Mouse (Mus musculus) hindbrain, embryonic 12.5 days (tissue): ENCODE measurements around the gene Sema6d. TPM values are rescaled to one million over a fixed set of nuclear protein-coding genes. Genes with fewer than 3 reads are reported as not detected.
"Not testable (repeated sequence)": the region's sequence is repeated elsewhere in the genome, so short reads cannot be mapped to it uniquely, and the experiment has no call there.

Experiments
- ATAC-seq: fragments of 200-750 bp; cut with Nextera tagmentation; 2 replicates; pipeline ENCODE4 v1.8.0; 2017; ENCODE audit warnings: moderate TSS enrichment; ENCODE audit not compliant: low FRiP score
- H3K27ac ChIP-seq: fragments of 300-500 bp; sonication (generic); 2 replicates; pipeline ENCODE4 v1.5.1; 2016; ENCODE audit warnings: mild to moderate bottlenecking
- H3K27me3 ChIP-seq: fragments of 300-500 bp; sonication (generic); 2 replicates; pipeline ENCODE4 v1.6.1; 2016; ENCODE audit warnings: mild to moderate bottlenecking
- H3K36me3 ChIP-seq: fragments of 300-500 bp; sonication (generic); 2 replicates; pipeline ENCODE4 v1.6.1; 2016; ENCODE audit warnings: mild to moderate bottlenecking
- H3K4me1 ChIP-seq: fragments of 300-500 bp; sonication (generic); 2 replicates; pipeline ENCODE4 v1.6.1; 2016
- H3K4me2 ChIP-seq: fragments of 300-500 bp; sonication (generic); replicated peaks from 2 replicates; pipeline ENCODE4 v1.6.1; 2016; ENCODE audit warnings: mild to moderate bottlenecking
- H3K4me3 ChIP-seq: fragments of 300-500 bp; sonication (generic); 2 replicates; pipeline ENCODE4 v1.5.1; 2016; ENCODE audit warnings: mild to moderate bottlenecking
- H3K9ac ChIP-seq: fragments of 300-500 bp; sonication (generic); 2 replicates; pipeline ENCODE4 v1.6.1; 2016; ENCODE audit warnings: mild to moderate bottlenecking, moderate library complexity
- H3K9me3 ChIP-seq: fragments of 300-500 bp; sonication (generic); replicated peaks from 2 replicates; pipeline ENCODE4 v1.6.1; 2016; ENCODE audit warnings: mild to moderate bottlenecking
- WGBS: fragments of 180-500 bp; shearing (Covaris S2); methylation state at CpG from one replicate; pipeline ENCODE4 v1.1.7; 2016; 5-methylcytosine and 5-hydroxymethylcytosine counted together
- polyA plus RNA-seq: library from polyadenylated mRNA; unstranded; fragments of >200 nt; fragmentation: Nextera tagmentation; extraction: Ambion mirVana; gene quantifications from 2 replicates; pipeline ENCODE4 v1.2.1, GENCODE M21; 2016

The Sema6d gene
- polyA plus RNA-seq, 1 experiment from 2014 or later, result 25.5 TPM

DNA sequence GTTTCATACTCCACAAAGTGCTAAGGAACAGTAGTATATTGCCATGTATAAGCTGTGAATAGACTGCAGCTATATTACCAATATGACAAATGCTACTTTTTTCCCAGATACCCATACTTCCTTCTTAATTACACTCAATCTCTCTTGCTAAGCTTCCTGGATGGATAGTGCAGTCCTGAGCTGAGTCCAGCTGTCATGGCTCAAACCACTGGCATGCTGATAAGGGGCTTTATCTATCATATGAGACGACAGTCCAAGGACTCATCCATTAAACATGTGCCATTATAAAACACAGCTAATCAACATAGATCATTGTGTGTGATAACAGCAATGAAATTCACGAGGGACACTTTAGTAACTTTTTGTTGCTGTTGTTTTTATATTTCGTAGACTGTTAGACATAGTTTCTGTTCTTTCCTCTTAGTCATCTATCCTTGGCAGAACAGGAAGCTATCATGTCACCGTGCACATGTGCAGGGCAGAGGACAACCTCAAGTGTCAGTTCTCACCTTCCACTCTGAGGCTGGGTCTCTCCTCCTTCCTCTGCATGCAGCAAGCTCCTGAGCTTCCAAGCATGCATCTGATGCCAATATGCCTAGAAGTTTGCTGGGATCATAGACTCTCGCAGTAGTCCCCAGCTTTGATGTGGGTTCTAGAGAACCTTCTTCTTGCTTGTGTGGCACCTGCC, 232.9 kb downstream of the Sema6d start:
- ATAC-seq, result no peak
- H3K4me3 ChIP-seq, result no peak overlapping the region
- no peak overlapping the region for H3K9ac ChIP-seq
- H3K27ac ChIP-seq, result no peak overlapping the region
- 79% methylated on average over 5 of the region's 5 CpGs for WGBS
- no peaks in the 10 kb centered on the region for H3K27me3 ChIP-seq
- H3K4me2 ChIP-seq, result no peak overlapping the region
- H3K9me3 ChIP-seq, result no peaks in the 10 kb centered on the region
- H3K36me3 ChIP-seq, result no peaks in the 10 kb centered on the region
- H3K4me1 ChIP-seq, result no peaks in the 10 kb centered on the region

DNA sequence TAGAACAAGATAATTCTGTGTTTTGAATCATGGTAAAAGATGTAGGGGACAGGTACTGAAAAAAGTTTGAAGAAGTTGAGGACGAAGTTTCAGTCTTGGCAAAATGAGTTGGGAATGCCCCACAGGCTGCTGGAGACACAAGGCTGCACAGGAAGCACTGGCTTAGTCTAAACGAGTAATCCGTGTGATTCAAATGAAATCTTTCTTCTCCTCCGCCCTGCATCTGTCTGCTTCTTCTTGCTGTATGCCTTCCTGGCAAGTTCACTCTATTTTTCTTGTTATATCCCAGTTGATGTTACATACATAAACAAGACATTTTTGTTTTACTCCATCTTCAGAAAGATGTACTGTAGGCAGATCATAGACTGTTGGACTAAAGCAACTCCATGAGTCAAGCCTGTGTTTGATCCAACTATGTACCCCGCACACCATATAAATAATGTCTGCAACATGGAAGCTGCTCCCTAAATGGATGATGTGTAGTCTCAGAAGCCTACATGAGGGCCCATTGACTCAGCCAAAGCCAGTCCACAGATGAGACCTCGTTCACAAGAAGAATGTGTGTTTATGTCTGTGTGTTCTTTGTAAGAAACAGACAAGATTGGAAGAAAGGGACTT, 234.4 kb downstream of the Sema6d start:
- Histone ChIP-seq H3K4me2 (no peak overlapping the region), H3K27me3 (no peaks in the 10 kb centered on the region), H3K4me3 (no peak overlapping the region), H3K4me1 (no peaks in the 10 kb centered on the region), H3K9me3 (no peaks in the 10 kb centered on the region), H3K9ac (no peak overlapping the region), H3K36me3 (no peaks in the 10 kb centered on the region), H3K27ac (no peak overlapping the region)
- no peak for ATAC-seq
- 88% methylated on average over 6 of the region's 6 CpGs for WGBS

DNA sequence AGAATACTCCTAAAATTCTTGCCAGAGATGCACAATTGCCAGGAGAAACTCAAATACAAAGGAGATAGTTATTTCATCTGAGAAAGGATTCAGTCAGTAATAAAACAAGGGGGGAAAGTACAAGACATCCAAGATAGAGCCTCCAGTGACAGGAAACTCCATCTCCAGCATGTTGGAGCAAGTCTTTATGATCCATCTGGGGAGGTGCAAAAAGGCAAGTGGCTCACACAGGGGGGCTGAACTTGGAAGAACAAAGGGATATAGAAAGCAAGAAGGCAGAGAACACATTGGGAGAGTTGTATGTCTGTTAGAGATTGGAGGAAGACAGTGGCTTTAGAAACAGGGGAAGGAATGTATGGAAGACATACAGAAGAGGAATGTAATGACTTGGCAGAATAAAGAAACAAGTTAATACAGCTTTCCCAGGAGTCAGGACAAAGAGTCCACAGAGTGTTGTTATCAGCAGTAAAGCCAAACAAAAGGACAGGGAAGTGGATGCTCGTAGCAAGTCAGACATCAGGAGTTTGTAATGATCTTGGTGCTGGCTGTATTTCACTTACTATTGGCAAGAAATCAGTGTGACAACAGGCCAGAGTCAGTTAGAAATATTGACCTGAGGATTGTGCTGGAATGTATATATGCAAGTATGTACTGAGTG, 239.8 kb downstream of the Sema6d start:
- Histone ChIP-seq H3K4me2 (no peak overlapping the region), H3K4me3 (no peak overlapping the region), H3K9me3 (no peaks in the 10 kb centered on the region), H3K36me3 (no peaks in the 10 kb centered on the region), H3K9ac (no peak overlapping the region), H3K27ac (no peak overlapping the region), H3K4me1 (no peaks in the 10 kb centered on the region), H3K27me3 (no peaks in the 10 kb centered on the region)
- no peak for ATAC-seq
- WGBS, result 53% methylated on average over 1 of the region's 1 CpGs

DNA sequence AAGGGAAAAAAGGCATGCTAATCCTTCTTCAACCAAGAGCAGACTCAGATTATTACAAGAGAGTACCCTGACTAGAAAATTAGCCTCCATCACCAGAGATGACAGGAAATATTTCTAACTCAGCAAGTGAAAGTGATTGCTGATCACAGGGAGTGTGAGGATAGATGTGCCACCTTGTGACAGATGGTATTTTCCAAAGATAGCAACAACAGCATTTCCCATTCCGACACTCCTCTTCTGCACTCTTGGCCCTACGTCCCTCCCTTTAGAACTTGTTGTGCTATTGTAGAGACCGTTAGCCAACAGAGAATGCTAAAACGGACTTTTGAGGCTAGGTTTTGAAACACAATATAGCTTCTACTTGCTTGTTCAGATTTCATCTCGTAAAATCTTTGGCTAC, 243.1 kb downstream of the Sema6d start:
- Histone ChIP-seq H3K9me3 (no peaks in the 10 kb centered on the region), H3K27ac (no peak overlapping the region), H3K4me1 (0 out of 2 replicates have a peak, but pooled peaks cover 9% of the 10 kb centered on the region), H3K9ac (no peak overlapping the region), H3K4me3 (no peak overlapping the region), H3K4me2 (no peak overlapping the region), H3K27me3 (no peaks in the 10 kb centered on the region), H3K36me3 (no peaks in the 10 kb centered on the region)
- no peak for ATAC-seq
- WGBS, result 89% methylated on average over 5 of the region's 5 CpGs

DNA sequence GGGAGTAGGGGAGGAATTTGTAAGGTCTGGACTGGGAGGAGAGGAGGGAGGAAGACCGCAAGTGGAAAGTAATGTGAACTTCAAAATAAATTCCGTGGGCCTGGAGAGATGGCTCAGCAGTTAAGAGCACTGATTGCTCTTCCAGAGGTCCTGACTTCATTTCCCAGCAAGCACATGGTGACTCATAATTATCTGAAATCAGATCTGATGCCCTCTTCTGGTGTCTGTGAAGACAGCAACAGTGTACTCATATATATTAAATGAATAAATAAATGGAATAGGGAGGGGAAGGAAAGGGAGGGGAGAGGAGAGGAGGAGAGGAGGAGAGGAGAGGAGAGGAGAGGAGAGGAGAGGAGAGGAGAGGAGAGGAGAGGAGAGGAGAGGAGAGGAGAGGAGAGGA, 244.9 kb downstream of the Sema6d start:
- ATAC-seq, H3K36me3 ChIP-seq, H3K27me3 ChIP-seq, H3K4me3 ChIP-seq, H3K9me3 ChIP-seq, H3K27ac ChIP-seq, H3K9ac ChIP-seq, H3K4me2 ChIP-seq: not testable (repeated sequence)
- 0 out of 2 replicates have a peak, but pooled peaks cover 10% of the 10 kb centered on the region for H3K4me1 ChIP-seq
- WGBS, result 76% methylated on average over 2 of the region's 2 CpGs

DNA sequence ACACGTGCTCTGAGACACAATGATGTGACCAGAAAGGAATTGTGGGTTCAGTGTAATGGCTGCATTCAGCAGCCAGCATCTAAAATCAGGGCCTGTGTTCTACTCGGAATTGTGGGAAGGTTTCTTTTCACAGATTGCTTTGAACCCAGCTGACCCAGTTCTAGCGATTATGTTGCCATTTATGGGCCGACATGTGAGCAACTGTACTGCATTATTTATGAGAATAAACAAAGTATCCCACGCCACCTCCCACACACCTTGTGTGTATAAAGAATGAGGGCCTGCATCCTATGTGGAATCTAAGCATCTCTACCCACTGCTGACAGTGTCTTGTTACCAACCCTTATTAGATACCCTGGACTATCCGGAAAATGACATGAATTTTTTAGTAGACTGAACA, 248.5 kb downstream of the Sema6d start:
- no peak overlapping the region for H3K27ac ChIP-seq
- no peak overlapping the region for H3K9ac ChIP-seq
- H3K9me3 ChIP-seq, result no peaks in the 10 kb centered on the region
- WGBS, result 74% methylated on average over 6 of the region's 6 CpGs
- H3K4me1 ChIP-seq, result 0 out of 2 replicates have a peak, but pooled peaks cover 10% of the 10 kb centered on the region
- ATAC-seq, result no peak
- no peak overlapping the region for H3K4me2 ChIP-seq
- no peaks in the 10 kb centered on the region for H3K36me3 ChIP-seq
- no peak overlapping the region for H3K4me3 ChIP-seq
- H3K27me3 ChIP-seq, result no peaks in the 10 kb centered on the region

DNA sequence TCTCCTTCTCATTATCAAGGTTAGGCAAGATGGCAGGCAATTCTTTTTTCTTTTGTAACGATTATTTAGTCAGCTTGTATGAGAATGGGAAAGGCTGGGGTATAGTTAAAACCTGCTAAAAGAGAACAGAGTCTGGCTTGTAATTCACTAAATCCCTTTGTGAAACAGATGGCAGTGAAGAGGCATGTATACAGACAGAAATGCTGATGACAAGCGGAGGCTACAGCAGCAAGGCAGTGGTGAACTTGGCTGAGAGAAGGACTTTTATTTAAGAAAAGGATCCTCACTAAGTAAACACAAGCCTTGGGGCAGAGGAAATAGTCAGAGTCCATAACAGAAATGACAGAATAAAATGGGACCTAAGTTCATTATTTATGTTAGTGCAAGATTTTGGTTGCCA, 264.4 kb downstream of the Sema6d start:
- WGBS, result 83% methylated on average over 2 of the region's 2 CpGs
- no peak overlapping the region for H3K27ac ChIP-seq
- H3K9ac ChIP-seq, result no peak overlapping the region
- no peaks in the 10 kb centered on the region for H3K4me1 ChIP-seq
- H3K4me3 ChIP-seq, result no peak overlapping the region
- no peak for ATAC-seq
- no peaks in the 10 kb centered on the region for H3K27me3 ChIP-seq
- H3K36me3 ChIP-seq, result no peaks in the 10 kb centered on the region
- H3K4me2 ChIP-seq, result no peak overlapping the region
- no peaks in the 10 kb centered on the region for H3K9me3 ChIP-seq

DNA sequence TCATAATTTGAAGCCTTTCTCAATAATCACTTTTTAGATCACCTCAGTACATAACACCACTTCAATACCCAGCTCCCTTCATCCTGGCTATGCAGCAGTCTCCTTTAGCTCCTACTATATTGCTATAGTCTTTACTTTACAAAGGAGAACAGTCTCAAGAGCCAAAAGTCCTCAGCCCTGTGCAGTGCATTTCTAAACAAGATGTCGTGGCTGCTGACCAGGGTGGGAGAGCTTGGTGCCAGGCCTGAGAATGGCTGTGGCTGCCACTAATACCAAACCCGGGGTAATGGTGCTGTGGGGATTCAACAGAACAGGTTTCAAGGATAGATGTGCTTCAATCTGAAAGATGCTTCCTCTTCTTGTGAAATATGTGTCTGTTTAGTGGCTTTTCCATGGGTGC, 264.9 kb downstream of the Sema6d start:
- ATAC-seq, result no peak
- Histone ChIP-seq H3K36me3 (no peaks in the 10 kb centered on the region), H3K9ac (no peak overlapping the region), H3K9me3 (no peaks in the 10 kb centered on the region), H3K27ac (no peak overlapping the region), H3K4me2 (no peak overlapping the region), H3K4me1 (no peaks in the 10 kb centered on the region), H3K27me3 (no peaks in the 10 kb centered on the region), H3K4me3 (no peak overlapping the region)
- WGBS, result 84% methylated on average over 2 of the region's 2 CpGs

DNA sequence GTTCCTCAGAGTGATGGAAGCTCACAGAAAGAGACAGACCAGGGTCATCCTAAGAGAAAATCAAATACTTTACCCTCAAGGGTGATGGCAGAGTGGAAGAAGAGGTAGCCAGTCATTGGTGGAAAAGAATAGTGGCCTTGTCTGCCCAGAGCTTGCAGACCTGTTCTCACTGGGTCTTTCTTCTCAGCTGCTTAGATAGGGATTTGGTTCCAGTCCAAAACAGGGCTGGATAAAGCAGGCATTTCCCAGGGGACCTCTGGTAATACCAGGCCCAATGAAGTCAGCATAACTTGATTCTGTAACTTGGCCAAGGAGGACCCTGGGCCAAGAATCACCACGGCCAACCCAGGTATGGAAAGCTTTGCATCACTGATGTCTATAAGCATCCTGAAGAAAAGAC, 279.5 kb downstream of the Sema6d start:
- Histone ChIP-seq H3K4me1 (no peaks in the 10 kb centered on the region), H3K27ac (no peak overlapping the region), H3K36me3 (no peaks in the 10 kb centered on the region), H3K4me2 (no peak overlapping the region), H3K9ac (no peak overlapping the region), H3K27me3 (no peaks in the 10 kb centered on the region), H3K4me3 (no peak overlapping the region), H3K9me3 (no peaks in the 10 kb centered on the region)
- ATAC-seq, result no peak
- 94% methylated on average over 1 of the region's 1 CpGs for WGBS

DNA sequence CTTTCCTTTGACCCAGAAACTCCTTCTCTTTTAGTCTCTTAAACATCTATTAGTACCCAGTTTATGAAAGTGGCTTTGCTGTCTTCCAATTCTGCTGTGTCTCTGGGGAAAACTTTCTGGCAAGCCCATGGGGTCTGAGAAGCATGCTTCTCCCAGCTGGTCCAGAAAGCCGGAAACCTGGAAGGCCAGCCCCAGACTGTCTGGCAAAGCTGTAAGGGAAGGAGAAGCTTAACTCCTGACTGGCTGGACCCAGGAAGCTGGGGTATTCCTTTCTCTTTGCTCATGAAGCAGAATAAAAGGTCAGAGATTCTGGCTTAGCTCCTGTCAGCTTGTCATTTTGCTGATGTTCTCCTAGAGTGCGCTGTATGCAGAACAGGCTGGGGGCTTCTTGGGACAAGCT, 280.2 kb downstream of the Sema6d start:
- WGBS, result 51% methylated on average over 2 of the region's 2 CpGs
- Histone ChIP-seq H3K9ac (no peak overlapping the region), H3K27ac (no peak overlapping the region), H3K4me3 (no peak overlapping the region), H3K27me3 (no peaks in the 10 kb centered on the region), H3K4me2 (no peak overlapping the region), H3K4me1 (no peaks in the 10 kb centered on the region), H3K9me3 (no peaks in the 10 kb centered on the region), H3K36me3 (no peaks in the 10 kb centered on the region)
- ATAC-seq, result no peak

DNA sequence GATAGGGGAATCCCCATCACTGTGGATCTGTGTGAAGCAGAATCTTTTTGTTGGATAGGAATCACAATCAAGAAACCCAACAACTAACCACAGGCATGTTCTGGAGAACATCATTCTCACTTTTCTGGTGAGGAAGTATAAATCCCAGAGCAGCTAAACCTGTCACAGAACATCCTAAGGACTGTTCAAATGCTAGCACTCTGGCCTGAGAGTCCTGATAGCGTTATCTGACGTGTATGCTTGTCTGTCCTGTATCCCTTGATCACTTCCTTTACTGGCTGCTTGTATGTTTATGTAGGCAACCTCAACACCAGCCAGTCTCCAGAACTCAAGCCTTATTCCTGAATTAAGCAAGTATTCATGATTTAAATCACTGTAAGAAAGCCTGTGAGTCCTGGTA, 281.6 kb downstream of the Sema6d start:
- no peak overlapping the region for H3K4me3 ChIP-seq
- WGBS, result 70% methylated on average over 2 of the region's 2 CpGs
- H3K9me3 ChIP-seq, result no peaks in the 10 kb centered on the region

DNA sequence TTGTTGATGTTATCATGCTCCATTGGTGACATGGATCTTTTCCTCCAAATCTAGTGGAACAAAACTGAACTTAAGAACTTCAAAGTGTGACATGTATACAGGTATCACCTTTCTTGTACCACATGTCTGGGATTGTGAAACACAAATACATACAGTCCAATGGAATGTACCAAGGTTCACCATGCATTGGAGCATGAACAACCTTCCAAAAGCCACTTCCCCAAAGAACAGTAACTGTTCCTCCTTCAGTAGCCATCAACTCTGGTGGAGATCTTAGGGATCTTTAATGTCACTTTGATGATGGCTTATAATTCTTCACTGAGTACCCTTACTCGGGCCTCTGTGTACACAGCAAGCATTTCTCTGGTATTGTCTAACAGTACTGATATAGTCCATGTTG, 295.3 kb downstream of the Sema6d start:
- H3K36me3 ChIP-seq, result no peaks in the 10 kb centered on the region
- H3K27me3 ChIP-seq, result no peaks in the 10 kb centered on the region
- no peaks in the 10 kb centered on the region for H3K9me3 ChIP-seq
- no peak overlapping the region for H3K9ac ChIP-seq
- no peak overlapping the region for H3K27ac ChIP-seq
- no peak overlapping the region for H3K4me3 ChIP-seq
- H3K4me2 ChIP-seq, result no peak overlapping the region
- ATAC-seq, result no peak
- H3K4me1 ChIP-seq, result no peaks in the 10 kb centered on the region
- WGBS, result 76% methylated on average over 1 of the region's 1 CpGs

More for the DNA sequence above, 281.6 kb downstream of the Sema6d start:
- Histone ChIP-seq H3K27me3 (no peaks in the 10 kb centered on the region), H3K9ac (no peak overlapping the region), H3K36me3 (no peaks in the 10 kb centered on the region), H3K4me1 (no peaks in the 10 kb centered on the region), H3K27ac (no peak overlapping the region), H3K4me2 (no peak overlapping the region)
- no peak for ATAC-seq

DNA sequence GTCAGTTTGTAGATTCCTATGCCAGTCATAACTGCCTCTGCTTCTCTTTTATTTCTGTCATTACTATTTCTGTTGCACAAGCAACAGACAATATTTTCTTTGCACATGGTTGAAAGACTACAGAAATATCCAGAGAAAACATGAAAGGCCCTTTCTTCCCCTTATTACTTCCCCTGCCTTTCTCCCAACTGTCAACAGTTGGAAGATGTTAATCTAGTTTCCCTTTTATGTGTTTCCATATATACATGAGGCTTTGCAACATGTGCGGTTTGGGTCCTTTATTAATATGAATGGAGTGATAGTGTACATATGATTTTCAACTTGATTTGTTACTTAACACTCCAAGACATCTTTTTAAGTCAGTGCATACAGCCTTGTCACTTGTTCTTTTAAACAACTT, 296.0 kb downstream of the Sema6d start:
- ATAC-seq, result no peak
- Histone ChIP-seq H3K36me3 (no peaks in the 10 kb centered on the region), H3K27me3 (no peaks in the 10 kb centered on the region), H3K27ac (no peak overlapping the region), H3K9ac (no peak overlapping the region), H3K4me2 (no peak overlapping the region), H3K9me3 (no peaks in the 10 kb centered on the region), H3K4me3 (no peak overlapping the region), H3K4me1 (no peaks in the 10 kb centered on the region)
- WGBS, result 78% methylated on average over 1 of the region's 1 CpGs
